In genomic region chr11:20332561-20333514, GRCm38 (mm10) we compare ENCODE assay signal across 7 mouse cellular contexts. TPM values are rescaled to one million over a fixed set of nuclear protein-coding genes. Genes with fewer than 3 reads are reported as not detected.
DNase-seq lines count a peak whose midpoint lies in the region; ATAC-seq lines count a peak whose summit lies in the region.

Slc1a4 (minus strand) TSS chr11:20332713.

- under 1% methylated on average over 48 of the region's 48 CpGs for WGBS in embryonic facial prominence, embryonic 12.5 days
- WGBS in limb, embryonic 11.5 days: under 1% methylated on average over 48 of the region's 48 CpGs
- under 1% methylated on average over 48 of the region's 48 CpGs for WGBS in midbrain, embryonic 14.5 days

- H3K27ac ChIP-seq in embryonic facial prominence, embryonic 12.5 days: peak within 1 kb of the TSS; percentile 94
- H3K27ac ChIP-seq in limb, embryonic 11.5 days (replicated peaks; ENCODE audit: low read depth, low read length): peak within 1 kb of the TSS; percentile 90
- H3K27ac ChIP-seq in midbrain, embryonic 14.5 days (replicated peaks; ENCODE audit: low read depth, low read length): peak within 1 kb of the TSS; percentile 96

- no peaks in the 10 kb centered on the region for H3K36me3 ChIP-seq in embryonic facial prominence, embryonic 12.5 days
- H3K36me3 ChIP-seq in limb, embryonic 11.5 days (ENCODE audit: control insufficient read depth, insufficient read depth, low read length): no peaks in the 10 kb centered on the region
- no peaks in the 10 kb centered on the region for H3K36me3 ChIP-seq in midbrain, embryonic 14.5 days (ENCODE audit: control insufficient read depth, insufficient read depth, low read length)

- peak within 1 kb of the TSS; percentile 72 for H3K9ac ChIP-seq in embryonic facial prominence, embryonic 12.5 days
- H3K9ac ChIP-seq in limb, embryonic 11.5 days (ENCODE audit: low read length): peak within 1 kb of the TSS; percentile 74
- H3K9ac ChIP-seq in midbrain, embryonic 14.5 days (replicated peaks; ENCODE audit: low read length): peak within 1 kb of the TSS; percentile 74

- DNase-seq in adrenal gland, postnatal 25 days: peak; percentile 89
- DNase-seq in heart, adult 11 months: peak; percentile 100
- peak; percentile 95 for DNase-seq in kidney, adult 18-20 months
- peak; percentile 95 for DNase-seq in limb, embryonic 11.5 days (ENCODE audit: low spot score)
- peak; percentile 98 for DNase-seq in midbrain, embryonic 14.5 days
- peak; percentile 79 to 89 for DNase-seq in spleen, adult 18-20 months

- H3K4me3 ChIP-seq in embryonic facial prominence, embryonic 12.5 days: peak within 1 kb of the TSS; percentile 65
- H3K4me3 ChIP-seq in limb, embryonic 11.5 days (ENCODE audit: low read depth, low read length): peak within 1 kb of the TSS; percentile 54
- peak within 1 kb of the TSS; percentile 78 for H3K4me3 ChIP-seq in midbrain, embryonic 14.5 days (replicated peaks; ENCODE audit: low read depth, low read length)

- H3K27me3 ChIP-seq in embryonic facial prominence, embryonic 12.5 days: no peaks in the 10 kb centered on the region
- H3K27me3 ChIP-seq in limb, embryonic 11.5 days (ENCODE audit: control insufficient read depth, insufficient read depth, low read length): no peaks in the 10 kb centered on the region
- no peaks in the 10 kb centered on the region for H3K27me3 ChIP-seq in midbrain, embryonic 14.5 days (ENCODE audit: control insufficient read depth, insufficient read depth, low read length)

- peak within 1 kb of the TSS; percentile 84 for H3K4me2 ChIP-seq in embryonic facial prominence, embryonic 12.5 days (replicated peaks)
- H3K4me2 ChIP-seq in limb, embryonic 11.5 days (ENCODE audit: low read depth, severe bottlenecking): peak within 1 kb of the TSS; percentile 80
- peak within 1 kb of the TSS; percentile 86 for H3K4me2 ChIP-seq in midbrain, embryonic 14.5 days (ENCODE audit: low read length)

- peak; percentile 98 for ATAC-seq in embryonic facial prominence, embryonic 12.5 days (ENCODE audit: insufficient number of reproducible peaks, insufficient read depth, low FRiP score, low TSS enrichment)
- ATAC-seq in limb, embryonic 11.5 days (ENCODE audit: insufficient number of reproducible peaks, low FRiP score, low TSS enrichment, low read depth): peak; percentile 99
- ATAC-seq in midbrain, embryonic 14.5 days (ENCODE audit: low FRiP score, low TSS enrichment): peak; percentile 98

- H3K9me3 ChIP-seq in embryonic facial prominence, embryonic 12.5 days: no peaks in the 10 kb centered on the region
- H3K9me3 ChIP-seq in limb, embryonic 11.5 days (ENCODE audit: control insufficient read depth, low read length): no peaks in the 10 kb centered on the region
- no peaks in the 10 kb centered on the region for H3K9me3 ChIP-seq in midbrain, embryonic 14.5 days (ENCODE audit: control insufficient read depth, low read length)

- peaks cover 10% of the 10 kb centered on the region; the same call in 1 of the 2 replicates for H3K4me1 ChIP-seq in embryonic facial prominence, embryonic 12.5 days
- H3K4me1 ChIP-seq in limb, embryonic 11.5 days (ENCODE audit: control insufficient read depth, insufficient read depth, low read length): no peaks in the 10 kb centered on the region
- H3K4me1 ChIP-seq in midbrain, embryonic 14.5 days (ENCODE audit: control insufficient read depth, insufficient read depth, low read length): peaks cover 33% of the 10 kb centered on the region

RNA-seq across cellular contexts. Expression of gene Slc1a4, which starts in this region (rescaled TPM):
- total RNA-seq in adrenal gland, postnatal 25 days (2021): 6.4 and 10.0 TPM in 2 replicates
- 17.8 and 18.0 TPM in 2 replicates for polyA plus RNA-seq in embryonic facial prominence, embryonic 12.5 days (2016; fragmentation: Nextera tagmentation; extraction: Ambion mirVana)
- polyA plus RNA-seq in limb, embryonic 11.5 days (2014; fragmentation: Nextera tagmentation; extraction: Ambion mirVana): 9.6 and 12.7 TPM in 2 replicates
- 37.6 and 55.6 TPM in 2 replicates for polyA plus RNA-seq in midbrain, embryonic 14.5 days (2014; fragmentation: Nextera tagmentation; extraction: Ambion mirVana)

Comparison
In these comparisons a context has a peak if more than half of its experiments do, and no peak if none do; other contexts are left out.
1. Peak in every context shown above with its lines: DNase-seq, ATAC-seq, H3K4me3 ChIP-seq and H3K27ac ChIP-seq.